Mouse (Mus musculus) cerebellum, adult 8-10 months (tissue): ENCODE data around the gene Ttyh2.
"Not testable (repeated sequence)": the region's sequence is repeated elsewhere in the genome, so short reads cannot be mapped to it uniquely, and the experiment has no call there.

Experiments used
- DNase-seq: peaks from one replicate; pipeline ENCODE4 v3.0.0; 2022

Ttyh2 gene

GRCm38 (mm10) chr11:114662746-114663362 lies 12.4 kb upstream of the Ttyh2 start:
- peak; percentile 69 for DNase-seq

DNA sequence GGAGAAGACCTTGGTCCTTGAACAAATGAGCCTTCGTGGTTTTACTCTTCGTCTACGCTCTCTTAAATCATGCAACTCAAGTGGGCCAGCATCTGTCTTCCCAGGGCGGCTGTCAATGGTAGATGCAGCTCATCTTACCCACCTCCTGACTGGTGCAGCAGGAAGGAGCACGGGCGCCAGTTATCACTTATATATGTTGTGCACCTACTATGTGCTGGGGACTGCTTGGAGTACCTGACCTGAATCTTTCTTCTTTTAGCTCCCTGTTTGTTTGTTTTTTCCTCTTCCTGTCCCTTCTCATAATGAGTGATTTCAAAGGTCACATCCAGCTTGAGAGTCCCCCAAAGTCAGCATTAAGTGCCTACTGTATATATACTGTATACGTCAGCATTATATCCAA lies 11.1 kb upstream of the Ttyh2 start:
- DNase-seq = no peak

DNA sequence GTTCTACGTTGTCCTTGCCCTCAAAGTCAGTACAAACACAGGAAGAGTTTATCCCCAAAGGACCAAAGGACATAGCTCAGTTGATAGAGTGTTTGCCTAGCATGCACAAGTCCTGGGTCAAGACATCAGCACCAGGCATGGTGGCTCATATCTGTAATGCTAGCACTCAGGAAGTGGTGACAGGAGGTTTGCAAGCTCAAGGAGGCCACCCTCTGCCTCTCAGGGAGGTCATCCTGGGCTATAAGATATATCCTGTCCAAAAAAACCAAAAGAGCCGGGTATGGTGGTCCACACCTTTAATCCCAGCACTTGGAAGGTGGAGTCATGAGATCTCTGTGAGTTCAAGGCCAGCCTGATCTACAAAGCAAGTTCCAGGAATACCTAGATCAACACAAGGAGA lies 9.8 kb upstream of the Ttyh2 start:
- DNase-seq = no peak

- DNase-seq = no peak
Observed at GRCm38 (mm10) chr11:114666786-114667185, 8.4 kb upstream of the Ttyh2 start.

DNA sequence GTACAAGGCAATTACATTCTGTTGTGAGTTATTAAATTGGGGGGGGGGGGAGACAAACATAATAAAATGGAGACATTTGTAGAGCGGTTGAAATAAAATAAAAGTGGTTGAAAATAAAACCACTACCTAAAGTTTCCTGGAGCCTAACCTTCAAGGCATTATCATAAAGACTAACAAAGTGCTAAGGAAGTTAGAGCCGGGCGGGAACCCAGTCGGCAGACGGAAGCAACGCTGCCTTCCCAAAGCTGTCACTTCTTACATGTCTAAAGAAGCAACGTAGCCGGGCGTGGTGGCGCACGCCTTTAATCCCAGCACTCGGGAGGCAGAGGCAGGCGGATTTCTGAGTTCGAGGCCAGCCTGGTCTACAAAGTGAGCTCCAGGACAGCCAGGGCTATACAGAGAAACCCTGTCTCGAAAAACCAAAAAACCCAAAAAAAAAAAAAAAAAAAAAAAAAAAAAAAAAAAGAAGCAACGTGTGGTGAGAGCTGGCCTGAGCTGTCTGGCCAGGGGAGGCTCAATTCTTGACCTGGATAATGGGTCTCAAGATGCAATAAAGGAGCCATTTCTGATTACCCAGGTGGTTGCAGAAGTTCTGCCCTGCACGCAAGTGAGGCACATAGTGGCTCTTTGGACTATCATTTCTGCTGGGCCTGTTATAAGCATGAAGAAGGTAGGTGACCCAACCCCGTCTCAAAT lies 7.8 kb upstream of the Ttyh2 start:
- DNase-seq = no peak

DNA sequence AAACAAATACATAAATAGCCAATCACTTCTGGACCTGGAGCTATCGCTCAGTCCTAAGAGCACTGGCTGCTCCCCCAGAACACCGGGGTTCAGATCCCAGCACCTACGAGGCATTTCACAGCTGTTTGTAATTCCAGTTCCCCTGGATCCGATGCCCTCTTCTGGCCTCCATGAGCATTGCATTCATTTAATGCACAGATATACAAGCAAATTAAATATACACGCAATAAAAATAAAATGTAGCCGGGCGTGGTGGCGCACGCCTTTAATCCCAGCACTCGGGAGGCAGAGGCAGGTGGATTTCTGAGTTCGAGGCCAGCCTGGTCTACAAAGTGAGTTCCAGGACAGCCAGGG lies 7.3 kb upstream of the Ttyh2 start:
- DNase-seq = peak; percentile 60

DNA sequence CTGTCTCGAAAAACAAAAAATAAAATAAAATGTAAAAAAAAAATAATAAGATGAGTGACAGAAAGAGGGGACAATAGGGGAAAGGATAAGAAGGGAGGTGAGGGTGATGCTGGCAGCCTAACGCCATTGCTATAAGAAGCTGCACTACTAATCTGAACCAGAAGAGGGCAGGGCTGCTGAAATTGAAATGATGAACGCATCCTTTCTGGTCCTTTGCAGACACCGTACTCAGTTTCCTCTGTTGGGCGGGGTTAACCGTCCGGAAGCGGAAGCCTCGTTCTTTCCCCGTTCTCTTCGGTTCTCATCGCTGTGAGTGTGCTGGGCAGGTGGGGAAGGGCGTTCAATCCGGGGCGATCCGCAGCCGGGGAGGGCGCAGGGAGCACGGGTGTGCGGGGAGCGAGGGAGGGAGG lies 6.9 kb upstream of the Ttyh2 start, which contains the start of gene Rpl38:
Rpl38 (plus strand) TSS at position 224 of the 410 bp plus-strand sequence.
- DNase-seq = peak; percentile 97

- DNase-seq = peak; percentile 67
Observed at GRCm38 (mm10) chr11:114668741-114669623, 6.2 kb upstream of the Ttyh2 start.

GRCm38 (mm10) chr11:114669651-114670168 lies 5.5 kb upstream of the Ttyh2 start:
- DNase-seq = no peak

GRCm38 (mm10) chr11:114671147-114671546 lies 4.1 kb upstream of the Ttyh2 start:
- no peak for DNase-seq

- DNase-seq = no peak
Observed at GRCm38 (mm10) chr11:114672794-114673718, 2.2 kb upstream of the Ttyh2 start.

DNA sequence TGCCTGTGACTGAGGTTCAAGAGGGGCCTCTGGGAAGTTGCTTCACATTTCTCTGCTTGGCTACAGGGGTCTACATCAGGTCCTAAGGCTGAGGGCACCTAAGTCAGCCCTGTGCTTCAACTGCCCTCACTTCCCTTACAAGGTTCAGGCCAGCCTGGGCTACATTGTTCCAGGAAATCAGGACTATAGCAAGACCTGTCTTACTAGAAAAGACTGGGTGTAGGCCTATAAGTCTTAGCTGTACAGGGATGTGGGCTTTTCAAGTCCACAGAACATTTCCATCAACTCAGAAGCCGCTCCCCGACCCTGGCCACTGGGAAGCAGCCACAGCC lies 1.5 kb upstream of the Ttyh2 start:
- DNase-seq = no peak

- DNase-seq = no peak
Observed at GRCm38 (mm10) chr11:114674180-114674579, 1.1 kb upstream of the Ttyh2 start.

DNA sequence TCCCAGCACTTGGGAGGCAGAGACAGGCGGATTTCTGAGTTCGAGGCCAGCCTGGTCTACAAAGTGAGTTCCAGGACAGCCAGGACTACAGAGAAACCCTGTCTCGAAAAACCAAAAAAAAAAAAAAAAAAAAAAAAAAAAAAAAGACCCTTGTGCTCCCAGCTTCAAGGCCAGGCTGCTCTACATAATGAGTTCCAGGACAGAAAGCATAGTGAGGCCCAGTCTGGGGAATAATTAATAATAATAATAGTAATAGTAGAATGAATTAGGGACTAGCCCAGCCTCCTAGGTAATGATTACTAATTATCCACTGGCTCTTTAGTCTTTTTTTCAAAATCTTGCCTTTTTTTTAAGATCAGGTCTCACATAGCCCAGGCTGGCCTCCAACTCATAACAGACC lies 435 bp upstream of the Ttyh2 start:
- DNase-seq = not testable (repeated sequence)

- peak; percentile 58 for DNase-seq
Observed at GRCm38 (mm10) chr11:114675826-114676401, 683 bp downstream of the Ttyh2 start.

GRCm38 (mm10) chr11:114676431-114676830 lies 1.2 kb downstream of the Ttyh2 start:
- peak; percentile 59 for DNase-seq

DNA sequence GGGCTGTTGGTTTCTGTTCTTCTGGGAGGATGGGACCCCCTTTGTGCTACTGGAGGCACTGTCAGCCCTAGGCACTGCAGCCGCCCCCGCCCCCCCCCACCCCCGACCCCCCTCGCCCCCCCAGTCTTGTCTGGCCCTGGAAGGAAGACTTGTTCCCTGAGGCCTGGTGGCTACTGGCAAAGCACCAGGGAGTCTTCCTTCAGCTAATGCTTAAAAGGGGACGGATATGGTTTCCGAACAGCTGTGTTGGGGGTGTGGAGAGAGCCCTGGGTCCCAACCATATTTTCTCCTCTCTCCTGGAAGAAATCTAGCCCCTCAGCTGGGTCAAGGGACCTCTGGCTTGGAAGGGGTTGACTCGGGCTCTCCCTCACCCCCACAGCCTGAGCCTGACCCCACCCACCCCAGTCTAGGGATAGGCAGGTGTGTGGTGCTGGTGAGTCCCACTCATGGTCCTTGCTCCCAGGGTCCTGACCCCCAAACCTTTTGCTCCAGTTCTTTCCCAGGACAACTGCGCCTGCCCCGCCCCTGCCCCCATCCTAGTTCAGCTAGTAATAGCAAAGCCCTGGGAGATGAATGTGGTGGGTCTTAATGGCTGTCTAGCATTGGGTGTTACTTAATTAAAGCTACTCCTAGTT lies 1.8 kb downstream of the Ttyh2 start:
- DNase-seq = no peak

DNA sequence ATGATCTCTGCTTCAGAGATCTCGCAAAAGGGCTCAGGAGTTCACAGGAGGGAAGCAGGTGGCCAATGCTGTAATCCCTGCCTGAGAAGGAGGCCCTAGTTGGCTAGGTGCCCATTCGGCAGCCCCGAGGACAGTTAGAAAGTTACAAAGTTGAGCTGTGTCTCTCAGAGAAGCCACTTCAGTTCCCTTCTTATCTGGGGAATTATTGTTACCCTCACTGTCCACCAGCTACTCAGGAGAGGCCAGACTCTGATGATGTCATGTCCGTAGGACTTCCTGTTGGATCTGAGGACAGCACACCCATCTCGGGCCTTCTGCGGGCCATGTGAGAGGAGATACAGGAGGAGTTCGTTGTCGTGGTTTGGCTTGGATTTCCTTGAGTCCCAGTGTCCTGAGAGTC lies 4.4 kb downstream of the Ttyh2 start:
- peak; percentile 54 for DNase-seq

GRCm38 (mm10) chr11:114680291-114680690 lies 5.1 kb downstream of the Ttyh2 start:
- no peak for DNase-seq

- peak; percentile 49 for DNase-seq
Observed at GRCm38 (mm10) chr11:114681054-114681453, 5.8 kb downstream of the Ttyh2 start.

GRCm38 (mm10) chr11:114682321-114682900 lies 7.2 kb downstream of the Ttyh2 start:
- no peak for DNase-seq
